Comparison of ENCODE assay signal across 22 mouse cellular contexts in the genomic region with DNA sequence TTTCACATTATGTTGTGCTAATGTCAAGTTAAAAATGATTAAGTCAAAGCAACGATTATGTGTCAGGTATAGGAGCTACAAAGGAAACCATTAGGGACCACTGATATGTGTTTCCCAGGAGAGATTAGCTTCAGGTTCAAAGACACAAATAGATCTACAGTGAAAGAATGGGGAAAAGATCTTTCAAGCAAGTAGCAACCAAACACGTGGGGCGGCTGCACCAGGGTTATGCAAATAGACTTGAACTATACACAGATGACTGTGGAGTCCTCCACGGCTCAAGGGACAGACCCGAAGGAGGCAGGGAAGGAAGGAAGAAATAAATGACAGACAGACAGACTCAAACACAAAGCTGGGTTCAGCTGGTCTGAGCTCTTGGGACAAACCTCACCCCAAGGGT. TPM values are rescaled to one million over a fixed set of nuclear protein-coding genes. Genes with fewer than 3 reads are reported as not detected.
DNase-seq lines count a peak whose midpoint lies in the region; ATAC-seq and TF ChIP-seq lines count a peak whose summit lies in the region.
"Had no signal": no experiment of that assay in that cellular context is flagged by ENCODE, and none has a peak within 500 bp of the region (broad histone marks: within the 10 kb centered on the region; RNA-seq: fewer than 3 reads in every experiment).

No protein-coding gene starts in this region.

- no peaks in the 10 kb centered on the region for H3K4me1 ChIP-seq in embryonic facial prominence, embryonic 14.5 days (ENCODE audit: control insufficient read depth, insufficient read depth, low read length)
- H3K4me1 ChIP-seq in embryonic facial prominence, embryonic 10.5 days, result peaks cover 8% of the 10 kb centered on the region
- no peaks in the 10 kb centered on the region for H3K4me1 ChIP-seq in thymus, adult 2 months (replicated peaks; ENCODE audit: control insufficient read depth, insufficient read depth, low read length)
- H3K4me1 ChIP-seq in stomach, embryonic 15.5 days, result no peaks in the 10 kb centered on the region

- H3K27me3 ChIP-seq in embryonic facial prominence, embryonic 14.5 days (replicated peaks; ENCODE audit: control insufficient read depth, insufficient read depth, low read length), result no peaks in the 10 kb centered on the region
- no peaks in the 10 kb centered on the region for H3K27me3 ChIP-seq in embryonic facial prominence, embryonic 10.5 days (replicated peaks; ENCODE audit: low read depth, poor library complexity, severe bottlenecking)
- no peaks in the 10 kb centered on the region for H3K27me3 ChIP-seq in thymus, adult 2 months (ENCODE audit: control insufficient read depth, insufficient read depth, low read length)
- H3K27me3 ChIP-seq in stomach, embryonic 15.5 days (replicated peaks), result no peaks in the 10 kb centered on the region
- H3K27me3 ChIP-seq: embryonic facial prominence, embryonic 13.5 days; forebrain, embryonic 13.5 days; Patski had no signal

- H3K36me3 ChIP-seq in embryonic facial prominence, embryonic 14.5 days (ENCODE audit: control insufficient read depth, insufficient read depth, low read length), result no peaks in the 10 kb centered on the region
- no peaks in the 10 kb centered on the region for H3K36me3 ChIP-seq in embryonic facial prominence, embryonic 10.5 days (replicated peaks)
- H3K36me3 ChIP-seq in thymus, adult 2 months (ENCODE audit: control insufficient read depth, insufficient read depth, low read length), result no peaks in the 10 kb centered on the region
- H3K36me3 ChIP-seq in stomach, embryonic 15.5 days, result no peaks in the 10 kb centered on the region
- H3K36me3 ChIP-seq: embryonic facial prominence, embryonic 13.5 days had no signal

- TF ChIP-seq CTCF in thymus, adult 2 months (IDR thresholded peaks at IDR 0.05; ENCODE audit: borderline replicate concordance, control insufficient read depth, extremely low read depth, insufficient read depth, low read length, poor library complexity), result no peak

- no peaks in the 10 kb centered on the region for H3K9me3 ChIP-seq in embryonic facial prominence, embryonic 14.5 days (ENCODE audit: control insufficient read depth, low read length)
- H3K9me3 ChIP-seq in embryonic facial prominence, embryonic 10.5 days, result no peaks in the 10 kb centered on the region
- H3K9me3 ChIP-seq in stomach, embryonic 15.5 days, result no peaks in the 10 kb centered on the region
- H3K9me3 ChIP-seq: embryonic facial prominence, embryonic 13.5 days; forebrain, embryonic 13.5 days had no signal

- no peak overlapping the region for H3K27ac ChIP-seq in embryonic facial prominence, embryonic 14.5 days (replicated peaks; ENCODE audit: low read depth, low read length)
- no peak overlapping the region for H3K27ac ChIP-seq in embryonic facial prominence, embryonic 10.5 days (replicated peaks)
- H3K27ac ChIP-seq in thymus, adult 2 months (ENCODE audit: control insufficient read depth, insufficient read depth, low read length), result no peak overlapping the region
- H3K27ac ChIP-seq in stomach, embryonic 15.5 days, result no peak overlapping the region
- H3K27ac ChIP-seq: embryonic facial prominence, embryonic 13.5 days; forebrain, embryonic 13.5 days had no signal

- H3K9ac ChIP-seq in embryonic facial prominence, embryonic 14.5 days (ENCODE audit: low read depth, low read length), result no peak overlapping the region
- H3K9ac ChIP-seq in stomach, embryonic 15.5 days, result no peak overlapping the region
- H3K9ac ChIP-seq: embryonic facial prominence, embryonic 13.5 days; forebrain, embryonic 13.5 days had no signal

- 0 out of 2 replicates have a peak, but pooled peaks have one; percentile 15 for ATAC-seq in embryonic facial prominence, embryonic 14.5 days (ENCODE audit: low read depth)
- peak; percentile 52; the same call in 1 of the 2 replicates for ATAC-seq in stomach, embryonic 15.5 days (ENCODE audit: insufficient read depth, low FRiP score, low read depth)
- ATAC-seq: activated CD4-positive, CD25-positive, alpha-beta regulatory T cell, adult 4 months; CD4-positive, CD25-positive, alpha-beta regulatory T cell, adult 4 months; forebrain, embryonic 13.5 days; forebrain, embryonic 16.5 days; Patski had no signal

- H3K4me3 ChIP-seq in embryonic facial prominence, embryonic 14.5 days (ENCODE audit: low read depth, low read length), result no peak overlapping the region
- no peak overlapping the region for H3K4me3 ChIP-seq in embryonic facial prominence, embryonic 10.5 days
- no peak overlapping the region for H3K4me3 ChIP-seq in thymus, adult 2 months (ENCODE audit: control insufficient read depth, insufficient read depth, low read length)
- H3K4me3 ChIP-seq in stomach, embryonic 15.5 days (replicated peaks), result no peak overlapping the region
- H3K4me3 ChIP-seq: embryonic facial prominence, embryonic 13.5 days; forebrain, embryonic 13.5 days had no signal

- DNase-seq in embryonic facial prominence, embryonic 14.5 days (ENCODE audit: low spot score), result no peak
- DNase-seq in embryonic facial prominence, embryonic 10.5 days (ENCODE audit: low spot score), result no peak
- peak; percentile 2 for DNase-seq in thymus, postnatal 4 days
- no peak for DNase-seq in thymus, adult 2 months
- no peak for DNase-seq in urinary bladder, postnatal 25 days (ENCODE audit: low spot score)
- no peak for DNase-seq in MN1 (ENCODE audit: low spot score)
- DNase-seq: adrenal gland, adult 8-10 months; adrenal gland, postnatal 14 days; adrenal gland, postnatal 36 days; B cell, adult 2 months; cerebellum, adult 11-12 months; cerebellum, adult 2 months; cerebellum, adult 9-10 months; cerebellum, postnatal 10 days; cerebellum, postnatal 25 days had no signal

- H3K4me2 ChIP-seq in embryonic facial prominence, embryonic 14.5 days (ENCODE audit: low read depth, low read length), result no peak overlapping the region
- H3K4me2 ChIP-seq in stomach, embryonic 15.5 days, result no peak overlapping the region
- H3K4me2 ChIP-seq: embryonic facial prominence, embryonic 13.5 days; forebrain, embryonic 13.5 days had no signal

- WGBS in embryonic facial prominence, embryonic 14.5 days, result 59% methylated on average over 5 of the region's 5 CpGs
- WGBS in embryonic facial prominence, embryonic 10.5 days, result 81% methylated on average over 5 of the region's 5 CpGs
- 74% methylated on average over 5 of the region's 5 CpGs for WGBS in thymus, adult 2 months
- WGBS in stomach, embryonic 15.5 days, result 49% methylated on average over 5 of the region's 5 CpGs

- no peak for TF ChIP-seq POLR2A in thymus, adult 2 months (IDR thresholded peaks at IDR 0.05; ENCODE audit: control insufficient read depth, extremely low read depth, insufficient read depth, low read length, poor library complexity)

RNA-seq across cellular contexts. Expression of a gene that starts 16.1 kb away (rescaled TPM):
- 23.6 and 24.7 TPM in 2 replicates for polyA plus RNA-seq in embryonic facial prominence, embryonic 14.5 days (2014; fragmentation: Nextera tagmentation; extraction: Ambion mirVana)
- 9.7 and 10.9 TPM in 2 replicates for polyA plus RNA-seq in embryonic facial prominence, embryonic 10.5 days (2016; fragmentation: Nextera tagmentation; extraction: Ambion mirVana)
- polyA plus RNA-seq in thymus, adult 2 months (2012; rRNA removed), result 10.2 and 11.1 TPM in 2 replicates
- polyA plus RNA-seq in stomach, embryonic 15.5 days (2015; fragmentation: Nextera tagmentation; extraction: Ambion mirVana), result 10.2 and 10.9 TPM in 2 replicates
- polyA plus RNA-seq: activated CD4-positive, CD25-positive, alpha-beta regulatory T cell, adult 4 months; CD4-positive, CD25-positive, alpha-beta regulatory T cell, adult 4 months had no signal

RNA-seq across cellular contexts. Expression of a gene that starts 56.2 kb away (rescaled TPM):
- polyA plus RNA-seq in embryonic facial prominence, embryonic 14.5 days (2014; fragmentation: Nextera tagmentation; extraction: Ambion mirVana), result 31.8 and 34.3 TPM in 2 replicates
- polyA plus RNA-seq in embryonic facial prominence, embryonic 10.5 days (2016; fragmentation: Nextera tagmentation; extraction: Ambion mirVana), result 18.0 and 21.3 TPM in 2 replicates
- polyA plus RNA-seq in thymus, adult 2 months (2012; rRNA removed), result 6.7 and 9.1 TPM in 2 replicates
- polyA plus RNA-seq in stomach, embryonic 15.5 days (2015; fragmentation: Nextera tagmentation; extraction: Ambion mirVana), result 25.7 and 27.4 TPM in 2 replicates
